Mouse (Mus musculus) small intestine, adult 2 months (tissue): ENCODE data around the gene Mapk8ip2.

Source experiments
- CTCF ChIP-seq: fragments of 200-500 bp; IDR thresholded peaks from 2 replicates; pipeline ENCODE4 v1.5.1; 2012; ENCODE audit warnings: low read depth, mild to moderate bottlenecking, control low read depth, inconsistent platforms, low read length, moderate library complexity, mixed read lengths; ENCODE audit not compliant: insufficient replicate concordance, insufficient read length; ENCODE audit errors: extremely low read depth
- POLR2A ChIP-seq: fragments of 200-500 bp; IDR thresholded peaks from 2 replicates; pipeline ENCODE4 v1.6.1; 2012; ENCODE audit warnings: low read depth, mild to moderate bottlenecking, control low read depth, inconsistent platforms, low read length, moderate library complexity

DNA sequence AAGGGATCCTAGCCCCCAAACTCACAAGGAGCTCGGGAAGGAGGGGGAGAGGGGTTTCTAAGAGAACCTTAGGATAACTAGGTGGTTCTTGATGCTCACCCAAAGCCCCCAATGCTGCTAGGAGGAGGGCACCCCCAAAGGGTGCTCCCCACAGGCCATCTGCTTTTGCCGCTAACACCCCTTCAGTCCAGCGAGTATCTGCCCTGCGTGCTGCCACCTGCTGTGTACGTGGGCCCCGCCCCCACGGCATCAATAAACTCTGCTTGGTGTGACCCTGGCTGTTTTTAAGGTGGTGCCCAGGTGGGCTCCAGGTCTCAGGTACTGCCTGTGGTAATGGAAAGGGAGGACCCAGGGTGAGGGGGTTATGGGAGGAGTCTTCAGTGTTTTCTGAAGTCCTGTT, 8.5 kb downstream of the Mapk8ip2 start:
- TF ChIP-seq POLR2A = no peak
- no peak for TF ChIP-seq CTCF
